Mouse (Mus musculus) adrenal gland, postnatal 10 days (tissue): ENCODE results near the gene Grin2d. TPM values are rescaled to one million over a fixed set of nuclear protein-coding genes. Genes with fewer than 3 reads are reported as not detected.

Experiments
- DNase-seq: peaks from one replicate; pipeline ENCODE4 v3.0.0; 2021; ENCODE audit warnings: mixed read lengths
- total RNA-seq, 2 experiments: library from RNA; stranded (reverse); gene quantifications; 2 replicates each; pipeline ENCODE4 v1.2.3; 2021

Grin2d gene
- total RNA-seq, 2 experiments from 2014 or later, result 0.72 to 1.2 TPM

DNA sequence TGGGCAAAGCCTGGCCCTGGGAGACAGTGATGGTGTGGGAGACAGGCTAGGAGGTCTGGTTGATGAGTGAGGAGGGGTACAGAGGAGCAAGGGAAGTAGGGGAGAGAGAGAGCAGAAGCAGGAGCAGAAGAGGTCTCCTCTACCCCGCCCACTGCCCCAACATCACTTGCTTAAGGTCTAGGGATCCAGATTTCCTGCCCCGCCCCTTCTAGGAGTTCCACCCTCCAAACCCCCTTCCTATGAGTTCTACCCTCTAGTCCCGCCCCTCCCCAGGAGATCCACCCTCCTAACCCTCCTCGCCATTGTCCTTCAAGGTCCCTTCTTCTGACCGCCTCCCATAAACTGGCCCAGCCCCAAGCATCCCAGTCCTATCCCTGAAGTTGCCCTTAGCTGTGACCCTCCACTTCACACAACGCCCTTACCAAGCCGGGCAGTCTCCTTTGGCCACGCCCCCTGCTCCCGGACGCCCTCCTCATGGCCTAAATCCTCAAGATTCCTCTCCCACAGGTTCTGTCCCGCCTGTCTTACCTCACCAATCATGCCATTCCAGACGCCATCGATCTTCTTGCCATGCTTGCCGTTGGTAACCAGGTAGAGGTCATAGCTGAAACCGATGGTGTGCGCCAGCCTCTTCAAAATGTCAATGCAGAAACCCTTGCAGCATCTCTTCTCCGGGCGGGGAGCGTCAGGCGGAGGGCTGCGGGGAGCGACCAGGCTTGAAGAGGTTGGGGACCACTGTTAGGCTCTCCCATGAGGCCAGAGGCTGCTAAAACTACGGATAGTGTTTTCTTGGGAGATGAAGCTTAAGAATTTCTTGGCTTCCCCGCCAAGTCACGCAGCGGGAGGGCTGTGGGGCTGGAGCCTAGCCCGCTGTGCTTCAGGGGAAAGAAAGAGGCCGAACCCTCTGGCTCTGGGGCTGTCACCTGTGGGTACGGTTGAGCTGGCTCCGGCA lies 21.0 kb downstream of the Grin2d start:
- no peak for DNase-seq

DNA sequence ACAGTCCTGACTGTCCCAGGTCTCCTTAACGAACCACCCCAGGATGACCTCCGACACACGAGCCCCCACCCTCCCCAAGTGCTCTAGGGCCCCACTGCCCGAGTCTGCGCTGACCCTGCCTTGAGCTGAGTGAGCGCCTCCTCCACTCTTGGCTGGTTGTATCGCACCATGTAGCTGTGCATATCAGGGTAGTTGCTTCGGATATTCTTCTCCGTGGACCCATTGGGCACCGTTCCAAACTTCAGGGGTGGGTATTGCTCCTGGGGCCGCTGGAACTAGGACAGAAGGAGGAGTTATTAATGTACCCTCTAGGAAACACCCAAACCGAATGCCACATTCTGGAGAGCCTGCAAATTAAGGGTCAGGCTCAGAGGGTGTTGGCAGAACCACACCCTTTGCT lies 25.1 kb downstream of the Grin2d start:
- no peak for DNase-seq

DNA sequence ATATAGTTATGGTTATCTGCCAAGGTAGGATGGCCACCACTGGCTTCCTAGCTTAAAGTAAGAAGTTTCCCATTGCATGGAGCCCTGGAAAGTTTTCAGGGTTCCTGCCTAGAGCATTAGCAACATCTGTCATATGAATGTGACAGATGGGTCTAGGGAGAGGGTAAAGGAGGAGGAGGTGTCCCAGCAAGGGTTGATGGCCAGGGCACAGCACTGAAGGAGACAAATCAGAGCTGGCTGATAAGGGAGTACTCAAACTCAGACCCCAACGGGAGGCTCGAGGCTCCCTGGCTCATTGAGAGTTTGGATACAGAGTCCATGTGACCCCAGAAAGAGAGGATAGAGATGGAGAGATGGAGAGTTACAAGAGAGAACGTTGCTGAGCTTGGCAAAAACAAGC lies 27.5 kb downstream of the Grin2d start:
- no peak for DNase-seq

DNA sequence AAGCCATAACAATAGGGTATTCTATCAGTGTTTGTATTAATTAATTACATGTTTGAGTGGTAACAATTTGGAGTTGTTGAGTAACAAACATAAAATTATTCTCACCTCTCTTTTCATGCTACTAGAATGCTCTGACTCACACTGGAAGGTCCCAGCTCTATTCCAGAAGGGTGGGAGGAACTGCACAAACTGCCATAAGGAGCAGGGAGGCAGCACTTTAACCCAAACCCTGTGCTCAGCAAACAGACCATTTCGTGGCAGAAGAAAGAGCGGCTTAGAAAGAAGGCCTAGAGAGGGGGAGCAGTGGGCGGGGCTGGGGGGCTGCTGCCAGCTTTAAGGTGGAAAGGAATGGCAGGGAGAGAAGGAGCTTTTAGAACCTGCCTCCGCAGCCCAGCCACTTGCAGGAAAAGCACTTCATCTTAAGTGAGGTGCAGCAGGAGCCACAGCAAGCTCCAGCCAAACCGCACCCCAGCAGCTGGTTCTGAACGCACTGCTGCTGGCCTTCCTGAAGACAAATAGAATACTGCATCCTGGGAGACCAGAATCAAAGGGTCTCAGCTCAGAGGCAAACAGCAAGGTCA lies 29.6 kb downstream of the Grin2d start:
- DNase-seq, result no peak

DNA sequence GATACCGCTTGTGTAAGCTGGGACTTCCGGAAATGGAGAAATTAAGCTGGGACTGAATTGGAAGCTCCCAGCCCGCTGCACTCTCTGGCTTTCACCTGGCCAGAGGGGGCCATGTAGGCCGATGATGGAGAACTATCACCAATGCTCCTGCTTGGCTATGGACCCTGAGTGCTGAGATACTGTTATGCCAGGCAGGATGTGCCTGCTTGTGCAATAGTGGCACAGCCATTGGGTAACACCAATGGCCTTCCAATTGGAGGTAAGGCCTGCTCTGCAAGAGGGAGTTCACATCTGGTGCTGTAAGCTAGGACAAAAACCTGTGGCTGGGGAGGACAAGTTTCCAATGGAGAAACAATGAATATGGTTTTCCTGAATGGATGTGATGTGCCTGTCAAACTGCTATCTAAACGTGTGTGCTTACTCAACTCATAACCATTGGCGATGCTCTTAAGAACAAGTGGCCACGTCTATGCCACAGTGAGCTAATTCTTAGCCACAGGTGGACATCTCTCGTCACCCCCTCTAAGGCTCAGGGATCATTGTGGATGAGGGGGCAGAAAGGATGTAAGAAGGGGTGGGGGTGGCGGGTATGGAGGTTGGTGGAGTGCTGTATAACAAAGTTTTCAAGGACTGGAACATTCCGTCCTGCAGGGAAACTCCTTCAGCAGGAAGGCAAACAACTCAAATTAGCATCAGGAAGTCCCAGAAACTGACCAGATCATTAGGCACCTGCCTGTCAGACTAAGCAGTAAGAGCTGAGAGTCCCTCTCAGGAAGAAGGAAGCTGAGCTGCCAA lies 35.0 kb downstream of the Grin2d start:
- no peak for DNase-seq

DNA sequence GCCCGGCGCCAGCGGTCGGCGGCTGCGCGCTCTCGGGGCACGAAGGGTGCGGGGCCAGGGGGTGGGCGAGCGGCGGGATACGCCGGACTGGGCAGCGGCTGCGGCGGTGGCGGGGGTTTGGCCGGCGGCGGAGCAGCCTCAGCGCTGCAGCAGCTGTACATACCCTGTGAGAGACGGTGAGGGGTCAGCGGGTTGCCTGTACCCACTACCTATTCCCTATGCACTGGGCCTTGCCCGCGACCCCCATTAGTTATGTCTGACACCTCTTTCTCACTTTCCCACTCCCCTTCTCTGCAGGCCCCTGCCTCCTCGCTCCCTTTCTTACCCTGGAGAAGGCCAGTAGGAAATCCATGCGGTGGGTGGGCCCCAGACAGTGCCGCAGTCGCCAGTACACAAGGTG lies 44.3 kb downstream of the Grin2d start:
- no peak for DNase-seq

DNA sequence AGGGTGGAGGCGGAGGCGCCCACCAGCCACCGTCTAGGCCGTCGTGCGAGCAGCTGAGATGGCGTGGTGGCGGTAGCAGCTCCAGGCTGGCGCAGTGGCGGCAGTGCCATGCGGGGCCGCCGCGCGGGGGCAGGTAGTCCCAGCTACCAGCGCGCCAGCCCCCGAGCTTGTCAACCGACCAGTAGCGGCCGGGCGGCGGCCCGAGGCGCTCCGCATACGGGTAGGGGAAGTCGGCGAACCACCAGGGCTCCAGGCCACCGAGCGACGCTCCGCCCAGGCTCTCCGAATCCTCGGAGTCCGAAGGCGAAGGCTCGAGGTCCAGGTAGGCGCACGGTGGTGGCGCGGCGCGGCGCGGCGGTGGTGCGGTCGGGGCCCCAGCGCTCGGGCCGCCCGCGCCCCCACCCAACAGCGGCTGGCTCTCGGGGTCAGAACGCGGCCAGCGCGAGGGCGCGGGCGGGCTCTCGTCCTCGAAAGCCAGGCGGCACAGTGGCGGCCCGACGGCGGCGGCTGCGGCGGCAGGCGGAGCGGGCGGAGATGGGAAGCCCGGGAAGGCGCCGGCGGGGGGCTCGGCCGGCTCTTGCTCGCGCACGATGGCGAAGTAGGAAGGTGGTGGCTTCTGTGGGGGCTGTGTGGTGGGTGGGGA lies 44.9 kb downstream of the Grin2d start:
- DNase-seq, result peak; percentile 35

DNA sequence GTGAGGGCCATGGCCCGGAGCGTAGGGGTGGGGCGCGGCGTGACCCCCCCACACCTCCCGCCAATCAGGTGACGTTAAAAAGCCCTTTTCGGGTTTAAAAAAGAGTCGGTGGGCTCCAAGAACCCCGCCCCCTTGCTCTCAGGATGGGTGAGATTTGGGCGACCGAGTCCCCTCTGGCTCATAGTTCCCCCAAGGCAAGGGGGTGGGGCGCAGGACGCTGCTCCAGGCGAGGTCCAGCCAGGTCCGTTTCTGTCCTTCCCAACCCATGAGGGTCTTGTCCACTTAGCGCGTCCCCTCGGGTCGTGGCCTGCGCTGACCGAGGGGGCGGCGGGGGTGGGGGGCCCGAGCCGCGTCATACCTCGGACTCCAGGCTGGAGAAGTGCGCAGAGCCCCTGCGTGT lies 45.8 kb downstream of the Grin2d start:
- no peak for DNase-seq

DNA sequence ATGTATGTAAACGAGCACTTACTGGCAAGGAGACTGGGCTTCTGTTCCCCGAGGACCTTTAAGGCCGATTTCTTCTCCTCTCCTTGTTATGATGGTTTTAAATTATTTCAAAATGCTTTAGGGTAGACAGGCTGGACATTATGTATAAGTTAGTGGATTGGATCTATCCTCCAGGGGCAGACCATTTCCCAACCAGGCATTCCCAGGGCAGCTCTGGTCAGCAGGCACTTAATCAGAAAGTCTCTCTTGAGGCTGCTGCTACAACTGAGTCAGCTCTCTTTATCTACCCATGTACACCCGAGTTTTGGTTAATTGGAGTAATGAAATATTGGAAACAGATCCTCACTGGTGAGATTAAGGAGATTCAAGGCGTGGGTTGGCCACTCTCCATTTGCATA lies 47.1 kb downstream of the Grin2d start:
- DNase-seq, result no peak

DNA sequence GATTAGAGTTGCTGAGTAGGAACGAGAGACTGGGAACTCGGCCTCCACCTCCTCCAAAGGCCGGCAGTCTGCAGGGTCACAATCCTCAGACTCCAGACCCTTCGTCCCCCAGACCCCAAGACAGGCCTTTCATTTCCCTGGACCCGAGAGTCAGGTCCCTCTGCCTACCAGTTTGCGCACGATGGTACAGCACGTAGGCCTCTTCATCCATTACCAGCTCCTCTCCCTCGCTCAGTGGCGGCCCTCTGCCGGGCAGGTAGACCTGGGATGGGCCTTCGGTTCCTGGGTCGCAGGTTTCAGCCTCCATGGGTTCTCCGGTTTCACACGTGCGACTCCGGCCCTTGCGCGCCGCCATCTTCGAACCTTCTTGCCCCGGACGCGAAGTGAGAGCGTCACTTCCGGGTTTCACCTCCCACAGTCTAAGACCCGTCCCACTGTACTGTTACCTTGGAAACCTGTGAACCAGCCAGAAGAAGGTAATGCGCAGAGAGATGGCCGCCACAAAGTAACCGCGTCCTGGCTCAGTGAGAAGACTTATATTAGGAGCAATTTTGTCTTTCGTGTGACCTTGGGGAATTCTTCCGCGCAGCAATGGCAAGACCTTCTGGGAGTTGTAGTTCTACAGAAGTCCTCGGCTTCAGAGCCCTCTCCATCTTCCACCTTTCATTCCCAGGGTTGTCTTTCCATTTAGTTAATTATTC lies 47.6 kb downstream of the Grin2d start, which contains the start of gene Grwd1:
Grwd1 (minus strand) TSS at position 518 of the 701 bp plus-strand sequence.
- peak; percentile 90 for DNase-seq

DNA sequence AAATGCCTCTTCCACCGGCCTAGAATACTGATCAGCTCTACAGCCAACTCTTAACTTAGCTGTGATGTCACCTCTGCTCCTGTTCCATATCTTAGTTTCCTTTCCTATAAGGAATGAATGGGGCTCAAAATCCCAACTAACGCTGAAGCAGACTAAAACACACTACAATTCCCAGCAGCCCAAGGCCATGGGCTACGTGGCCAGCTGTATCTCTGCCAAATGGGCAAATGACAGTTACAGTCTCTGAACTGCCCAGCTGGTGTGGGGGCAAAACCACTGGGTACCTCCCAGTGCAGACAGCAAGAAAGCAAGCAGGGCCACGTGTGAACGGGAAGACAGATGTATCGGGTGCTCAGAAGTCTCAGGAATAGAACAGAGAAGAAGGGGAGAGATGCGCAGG lies 51.5 kb downstream of the Grin2d start:
- DNase-seq, result peak; percentile 51

DNA sequence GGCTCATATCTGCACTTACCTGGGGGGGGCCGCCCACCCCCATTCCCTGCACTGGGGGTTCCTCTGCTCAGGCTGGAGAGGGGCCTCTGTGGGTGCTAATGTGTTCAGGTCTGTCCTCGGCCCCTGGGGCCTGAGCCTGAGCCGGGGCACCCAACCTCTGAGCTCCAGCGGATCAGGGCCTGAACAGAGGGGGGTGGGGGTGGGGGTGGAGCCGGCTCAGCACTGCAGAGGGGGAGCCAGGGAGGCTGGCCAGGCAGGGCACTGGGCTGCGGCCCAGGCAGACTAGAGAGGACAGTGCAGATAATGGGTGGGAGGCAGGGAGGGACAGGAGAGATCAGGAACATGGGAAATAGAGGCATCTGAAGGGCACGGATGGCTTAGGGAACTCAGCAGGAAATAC lies 53.6 kb downstream of the Grin2d start, which contains the start of gene Kcnj14:
Kcnj14 (minus strand) TSS at position 185 of the 400 bp plus-strand sequence.
- DNase-seq, result no peak

DNA sequence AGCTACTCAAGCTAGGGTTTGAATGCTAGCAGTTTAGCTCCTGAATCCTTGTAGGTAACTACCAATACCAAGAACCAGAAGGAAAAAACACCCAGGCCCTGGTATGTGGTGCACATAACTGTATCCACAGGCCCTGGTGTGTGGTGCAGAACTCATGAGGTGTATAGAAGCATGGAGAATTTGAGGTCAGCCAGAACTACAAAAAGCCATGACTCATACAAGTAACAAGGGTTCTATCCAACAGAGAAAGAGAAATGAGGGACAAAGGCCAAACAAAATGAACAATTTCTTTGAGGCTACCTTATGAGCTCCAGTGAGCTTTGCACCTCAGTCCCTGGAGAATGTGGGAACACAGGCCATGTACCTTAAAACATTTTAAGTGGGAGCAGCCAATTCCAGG lies 57.3 kb downstream of the Grin2d start:
- no peak for DNase-seq

DNA sequence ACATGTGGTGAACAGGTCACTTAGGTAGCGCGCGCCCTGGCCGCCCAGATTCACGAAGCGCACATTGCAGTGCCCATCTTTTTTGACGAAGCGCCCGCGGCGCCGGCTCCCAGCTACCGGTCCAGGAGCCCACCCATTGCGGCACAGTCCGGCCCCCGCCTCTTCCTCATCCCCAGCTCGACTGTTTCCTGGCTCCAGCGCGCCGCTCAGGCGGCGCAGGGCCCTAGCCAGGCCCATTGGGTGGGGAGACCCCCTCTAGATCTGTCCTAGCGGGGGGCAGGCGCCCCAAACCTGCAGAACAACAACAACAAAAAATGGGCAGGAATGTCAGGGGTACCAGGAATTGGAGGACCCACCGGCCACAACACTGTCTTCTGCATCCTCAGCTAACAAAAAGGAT lies 58.3 kb downstream of the Grin2d start:
- DNase-seq, result no peak

DNA sequence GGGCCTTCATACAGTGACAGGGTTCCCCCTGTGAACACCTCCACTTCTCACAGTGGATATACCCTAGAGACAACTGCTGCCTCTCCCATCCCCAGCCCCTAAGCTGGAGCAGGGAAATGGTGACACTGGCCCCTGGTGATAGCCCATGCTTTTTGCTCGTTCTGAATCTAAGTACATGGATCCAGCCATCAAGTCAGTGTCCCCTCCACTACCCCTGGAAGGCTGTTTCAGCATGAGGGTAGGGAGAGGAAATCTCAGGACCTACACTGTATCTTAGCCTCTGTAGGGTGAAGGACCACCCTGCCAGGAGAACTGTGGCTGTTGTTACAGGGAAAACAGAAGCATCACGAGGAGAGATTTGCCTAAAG lies 62.2 kb downstream of the Grin2d start:
- no peak for DNase-seq

DNA sequence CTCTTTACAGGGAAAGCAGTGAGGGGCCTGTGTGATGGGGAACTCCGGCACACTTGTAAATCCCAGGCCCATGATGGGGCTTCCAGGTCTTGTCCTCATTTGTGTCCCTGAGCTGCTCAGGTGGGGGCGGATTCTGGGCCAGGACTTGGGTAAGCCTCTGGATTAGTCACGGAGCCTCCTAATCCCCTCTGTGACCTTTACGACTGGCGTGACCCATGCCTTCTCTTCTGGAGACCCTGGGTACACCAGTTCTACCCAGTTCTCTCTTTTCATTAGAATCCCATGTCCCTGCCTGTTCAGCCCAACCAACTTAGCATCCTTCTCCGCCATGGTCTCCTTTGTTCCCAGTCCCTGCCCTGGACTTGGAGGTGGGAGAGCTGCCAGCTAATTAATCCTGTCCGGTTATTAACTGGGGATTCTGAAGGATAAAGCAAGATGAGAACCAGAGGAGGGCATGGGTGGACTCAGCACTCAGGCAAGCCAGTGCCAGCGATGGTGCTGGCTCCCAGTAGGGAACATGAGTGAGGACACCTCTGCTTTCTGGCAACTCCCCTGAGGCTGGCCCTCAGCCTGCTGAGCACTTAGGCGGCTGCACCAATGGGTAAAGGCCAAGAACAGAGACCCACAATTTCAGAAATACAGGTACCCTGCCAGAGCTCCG lies 62.7 kb downstream of the Grin2d start:
- DNase-seq, result no peak

DNA sequence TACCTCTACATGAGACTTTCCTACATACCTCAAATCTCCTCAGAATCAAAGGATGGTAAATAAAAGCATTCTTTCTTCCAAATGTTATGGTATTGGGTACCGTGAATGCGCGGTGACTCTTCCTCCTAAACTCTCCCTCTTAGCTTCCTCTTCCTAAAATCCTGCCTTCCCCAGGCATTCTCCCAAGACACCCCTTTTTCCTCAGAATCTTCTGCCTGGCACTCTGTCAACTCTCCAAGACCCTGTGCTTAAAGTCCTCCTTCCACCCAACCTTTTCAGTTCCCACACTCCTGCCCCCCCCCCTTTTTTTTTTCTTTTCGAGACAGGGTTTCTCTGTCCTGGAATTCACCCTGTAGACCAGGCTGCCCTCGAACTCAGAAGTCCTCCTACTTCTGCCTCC lies 63.3 kb downstream of the Grin2d start:
- no peak for DNase-seq

DNA sequence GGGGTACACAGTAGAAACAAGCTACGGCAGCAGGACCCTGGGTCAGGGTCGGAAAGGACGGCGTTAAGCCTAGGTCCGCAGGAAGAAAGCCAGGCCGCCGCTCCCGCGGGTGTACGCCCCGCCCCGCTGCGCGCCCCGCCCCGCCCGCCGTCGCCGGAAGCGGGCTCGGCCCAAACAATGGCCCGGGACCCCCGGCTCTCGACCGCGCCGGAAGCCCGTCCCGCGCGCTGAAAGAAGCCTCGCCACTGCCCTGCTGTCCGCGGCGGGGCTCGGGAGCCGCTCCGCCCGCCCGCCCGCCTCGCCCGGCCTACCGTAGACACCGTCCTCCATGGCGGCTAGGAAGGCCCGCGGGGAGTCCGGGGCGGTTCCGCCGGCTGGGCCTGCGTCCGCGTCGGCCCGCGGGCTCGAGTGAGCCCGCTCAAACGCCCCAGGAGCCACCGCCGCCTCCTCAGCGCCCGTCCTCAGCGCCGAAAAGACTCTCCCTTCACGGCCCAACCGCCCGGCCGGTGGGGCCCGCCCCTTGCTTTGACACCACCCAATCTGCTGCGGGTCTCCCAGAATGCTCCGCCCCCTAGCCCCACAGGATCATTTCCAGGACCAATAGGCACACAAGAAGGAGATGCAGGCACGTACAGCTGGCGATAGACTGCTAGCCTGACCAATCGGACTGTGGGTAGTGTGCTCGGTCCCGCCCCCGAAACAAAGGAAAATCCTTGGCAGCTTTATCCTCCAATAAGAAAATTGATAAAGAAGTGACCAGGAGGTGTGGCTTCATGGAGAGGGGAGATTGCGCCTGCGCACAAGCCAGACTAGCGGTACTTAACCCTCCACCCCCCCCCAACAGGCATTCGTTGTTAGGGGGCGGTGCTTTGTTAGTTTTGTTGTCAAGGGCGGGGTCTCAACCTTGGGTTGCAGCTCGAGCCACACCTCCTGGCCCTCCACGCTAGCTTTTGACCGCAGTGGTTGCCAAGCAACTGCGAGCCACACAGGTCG lies 64.1 kb downstream of the Grin2d start, which contains the start of gene Cyth2:
Cyth2 (minus strand) TSS at position 795 of the 993 bp plus-strand sequence.
- peak; percentile 98 for DNase-seq

DNA sequence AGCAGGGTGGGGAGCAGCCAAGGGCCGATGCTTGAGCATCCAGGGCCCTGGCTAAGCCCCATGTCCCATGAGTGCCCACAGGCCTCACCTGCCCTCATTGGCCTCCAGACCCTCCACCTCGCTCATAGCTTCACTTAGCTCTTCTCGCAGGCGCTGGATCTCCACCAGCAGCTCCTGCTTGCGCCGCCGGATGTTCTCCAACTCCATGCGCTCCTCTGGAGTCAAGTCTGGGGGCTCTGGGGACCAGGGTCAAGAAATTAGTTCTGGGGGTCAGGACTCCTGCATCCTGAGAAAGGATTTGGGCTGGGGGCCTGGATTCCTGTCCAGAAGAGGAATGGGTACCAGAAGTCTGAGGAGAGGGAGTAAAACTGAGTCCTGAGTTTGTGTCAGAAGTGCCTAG lies 65.3 kb downstream of the Grin2d start:
- DNase-seq, result no peak
